In genomic region chr17:23545841-23546240, GRCm38 (mm10) we compare ENCODE assay signal across 8 mouse cellular contexts. TPM values are rescaled to one million over a fixed set of nuclear protein-coding genes. Genes with fewer than 3 reads are reported as not detected.
A peak's percentile ranks its signal among the peaks of the same experiment; 100 is the strongest.
DNase-seq lines count a peak whose midpoint lies in the region; ATAC-seq and TF ChIP-seq lines count a peak whose summit lies in the region.

No protein-coding gene starts in this region.

- H3K4me3 ChIP-seq in E14TG2a.4 (replicated peaks; ENCODE audit: low read length), result peak overlapping the region; percentile 98
- H3K4me3 ChIP-seq in forebrain, postnatal 0 days (ENCODE audit: low read depth, low read length), result peak overlapping the region; percentile 81; the same call in 1 of the 2 replicates
- H3K4me3 ChIP-seq in liver, postnatal 0 days (ENCODE audit: low read depth, low read length), result no peak overlapping the region

- TF ChIP-seq EP300 in liver, postnatal 0 days (IDR thresholded peaks at IDR 0.05; ENCODE audit: low read depth), result no peak

- WGBS in forebrain, postnatal 0 days, result 12% methylated on average over 6 of the region's 6 CpGs
- WGBS in liver, postnatal 0 days (ENCODE audit: insufficient replicate concordance), result 9% methylated on average over 6 of the region's 6 CpGs

- peaks cover 70% of the 10 kb centered on the region for H3K4me1 ChIP-seq in E14TG2a.4 (replicated peaks; ENCODE audit: low read depth, low read length)
- no peaks in the 10 kb centered on the region for H3K4me1 ChIP-seq in forebrain, postnatal 0 days (ENCODE audit: insufficient read depth)
- peaks cover 17% of the 10 kb centered on the region; the same call in 1 of the 2 replicates for H3K4me1 ChIP-seq in liver, postnatal 0 days (ENCODE audit: insufficient read depth)

- no peak for TF ChIP-seq CTCF in E14TG2a.4 (conservative IDR thresholded peaks at IDR 0.05; ENCODE audit: low read length)
- TF ChIP-seq CTCF in forebrain, postnatal 0 days (IDR thresholded peaks at IDR 0.05; ENCODE audit: low read depth), result no peak
- TF ChIP-seq CTCF in liver, postnatal 0 days (IDR thresholded peaks at IDR 0.05; ENCODE audit: low read depth), result no peak

- H3K9me3 ChIP-seq in E14TG2a.4 (ENCODE audit: low read length), result no peaks in the 10 kb centered on the region
- no peaks in the 10 kb centered on the region for H3K9me3 ChIP-seq in forebrain, postnatal 0 days (ENCODE audit: low read length)
- no peaks in the 10 kb centered on the region for H3K9me3 ChIP-seq in liver, postnatal 0 days (ENCODE audit: low read length)

- DNase-seq in heart, adult 11 months, result peak; percentile 90
- no peak for DNase-seq in heart, postnatal 4 days
- no peak for DNase-seq in forebrain, postnatal 0 days
- no peak for DNase-seq in liver, postnatal 0 days
- DNase-seq in thymus, postnatal 0 days (ENCODE audit: low spot score), result no peak
- DNase-seq in urinary bladder, postnatal 25 days (ENCODE audit: low spot score), result no peak
- no peak for DNase-seq in urinary bladder, postnatal 36 days (ENCODE audit: low spot score in 2 of 2)

- H3K36me3 ChIP-seq in E14TG2a.4 (ENCODE audit: insufficient read depth, low read length), result no peaks in the 10 kb centered on the region
- H3K36me3 ChIP-seq in forebrain, postnatal 0 days (ENCODE audit: insufficient read depth), result no peaks in the 10 kb centered on the region
- no peaks in the 10 kb centered on the region for H3K36me3 ChIP-seq in liver, postnatal 0 days (replicated peaks; ENCODE audit: insufficient read depth, low read length)

- no peak overlapping the region for H3K9ac ChIP-seq in forebrain, postnatal 0 days
- no peak overlapping the region for H3K9ac ChIP-seq in liver, postnatal 0 days (replicated peaks)

- ATAC-seq in forebrain, postnatal 0 days, result no peak
- ATAC-seq in liver, postnatal 0 days, result no peak

- no peak overlapping the region for H3K27ac ChIP-seq in forebrain, postnatal 0 days (ENCODE audit: low read depth, low read length)
- no peak overlapping the region for H3K27ac ChIP-seq in liver, postnatal 0 days (ENCODE audit: low read depth)

- peak overlapping the region; percentile 52; the same call in 1 of the 2 replicates for H3K4me2 ChIP-seq in forebrain, postnatal 0 days (ENCODE audit: low read depth)
- H3K4me2 ChIP-seq in liver, postnatal 0 days (ENCODE audit: low read depth, low read length), result peak overlapping the region; percentile 73; the same call in 1 of the 2 replicates

- H3K27me3 ChIP-seq in E14TG2a.4 (ENCODE audit: insufficient read depth, low read length), result no peaks in the 10 kb centered on the region
- H3K27me3 ChIP-seq in forebrain, postnatal 0 days (ENCODE audit: insufficient read depth, low read length), result peaks cover 5% of the 10 kb centered on the region; the same call in 1 of the 2 replicates
- H3K27me3 ChIP-seq in liver, postnatal 0 days (ENCODE audit: insufficient read depth, low read length), result no peaks in the 10 kb centered on the region

RNA-seq across cellular contexts. Expression of gene Zfp213, which starts 18.2 kb away (rescaled TPM):
- total RNA-seq in heart, postnatal 4 days (2021), result 1 to 10 TPM; 5.8 to 6.3 TPM
- 16.9 and 18.8 TPM in 2 replicates for total RNA-seq in forebrain, postnatal 0 days (2014; rRNA removed)
- polyA plus RNA-seq in forebrain, postnatal 0 days (2015; fragmentation: Nextera tagmentation; extraction: Ambion mirVana), result 10.7 and 10.9 TPM in 2 replicates
- polyA plus RNA-seq in liver, postnatal 0 days (2015; fragmentation: Nextera tagmentation; extraction: Ambion mirVana), result 5.2 and 5.5 TPM in 2 replicates
- polyA plus RNA-seq in thymus, postnatal 0 days (2015; fragmentation: Nextera tagmentation; extraction: Ambion mirVana), result 14.6 and 14.9 TPM in 2 replicates

RNA-seq across cellular contexts. Expression of gene Zfp13, which starts 53.4 kb away (rescaled TPM):
- 10 to 100 TPM in 1 of 2 experiments, 1 to 10 TPM in 1; 9.3 to 10.3 TPM for total RNA-seq in heart, postnatal 4 days (2021)
- 43.0 and 47.0 TPM in 2 replicates for total RNA-seq in forebrain, postnatal 0 days (2014; rRNA removed)
- 21.5 and 23.6 TPM in 2 replicates for polyA plus RNA-seq in forebrain, postnatal 0 days (2015; fragmentation: Nextera tagmentation; extraction: Ambion mirVana)
- 1.1 and 1.4 TPM in 2 replicates for polyA plus RNA-seq in liver, postnatal 0 days (2015; fragmentation: Nextera tagmentation; extraction: Ambion mirVana)
- 1.5 and 1.7 TPM in 2 replicates for polyA plus RNA-seq in thymus, postnatal 0 days (2015; fragmentation: Nextera tagmentation; extraction: Ambion mirVana)

RNA-seq across cellular contexts. Expression of gene Zscan10, which starts 54.8 kb away (rescaled TPM):
- not detected for total RNA-seq in heart, postnatal 4 days (2021)
- not detected in 2 replicates for total RNA-seq in forebrain, postnatal 0 days (2014; rRNA removed)
- 0.18 and 0.21 TPM in 2 replicates for polyA plus RNA-seq in forebrain, postnatal 0 days (2015; fragmentation: Nextera tagmentation; extraction: Ambion mirVana)
- polyA plus RNA-seq in liver, postnatal 0 days (2015; fragmentation: Nextera tagmentation; extraction: Ambion mirVana), result not detected in 2 replicates
- polyA plus RNA-seq in thymus, postnatal 0 days (2015; fragmentation: Nextera tagmentation; extraction: Ambion mirVana), result 0.05 and 0.08 TPM in 2 replicates
